Mouse (Mus musculus) ovary, postnatal 10 days (tissue): ENCODE results near the gene Apol9b.

Experiments used
- DNase-seq: peaks from one replicate; pipeline ENCODE4 v3.0.0; 2022; ENCODE audit warnings: low spot score

Gene Apol9b

GRCm38 (mm10) chr15:77775186-77775963, 46.5 kb downstream of the Apol9b start:
- DNase-seq, result peak; percentile 38

GRCm38 (mm10) chr15:77782449-77783014, 53.7 kb downstream of the Apol9b start:
- DNase-seq, result no peak

- DNase-seq, result no peak
Observed at GRCm38 (mm10) chr15:77784039-77784824, 55.4 kb downstream of the Apol9b start.

- DNase-seq, result no peak
Observed at GRCm38 (mm10) chr15:77785807-77786206, 57.0 kb downstream of the Apol9b start.
